Mouse (Mus musculus): ENCODE measurements at regions not wholly inside any gene's neighbourhood (a gene's known extent, or its start where the extent isn't known, plus 50 kb on each side); places are given as distances from the start of the nearest gene placed in this dataset.

DNA sequence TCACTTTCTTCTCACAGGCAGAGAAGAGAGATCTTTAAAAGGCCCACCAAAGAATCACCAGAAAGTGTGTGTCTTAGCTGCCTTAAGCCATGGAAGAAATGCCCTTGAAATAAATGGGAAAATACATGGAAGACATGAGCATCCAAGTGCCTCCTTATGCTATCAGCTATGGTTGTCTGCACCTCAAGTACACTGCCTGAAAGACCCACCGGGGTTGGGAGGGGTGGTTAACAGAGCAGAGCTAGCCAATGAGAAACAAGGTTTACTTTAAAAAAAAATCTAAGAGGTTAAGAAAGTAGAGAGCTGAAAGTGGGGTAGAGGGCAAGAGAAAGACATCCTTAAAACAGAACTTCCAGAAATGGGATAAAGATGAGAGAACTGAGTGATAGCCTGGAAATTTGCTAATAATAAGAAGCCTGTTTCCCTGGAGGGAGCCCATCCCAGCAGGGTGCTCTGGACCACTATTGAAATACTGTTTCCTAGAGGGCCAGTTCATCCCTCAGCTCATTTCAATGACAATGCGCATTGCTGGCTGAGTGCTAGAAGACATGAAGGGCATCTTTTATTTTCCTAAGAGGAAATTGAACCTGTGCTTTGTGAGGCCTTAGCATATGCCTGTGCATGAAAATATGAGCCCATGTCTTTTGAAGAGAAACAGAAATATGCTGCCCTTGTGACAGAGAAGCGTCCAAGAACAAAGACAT is 262.9 kb upstream of the Nt5e start:
- TF ChIP-seq CTCF (IDR thresholded peaks at IDR 0.05; ENCODE audit: control insufficient read depth, insufficient read depth, insufficient read length) (no peak), MYOG (IDR thresholded peaks at IDR 0.05; ENCODE audit: control insufficient read depth, extremely low read depth, insufficient read length) (no peak), MYOD1 (IDR thresholded peaks at IDR 0.05; ENCODE audit: control insufficient read depth, insufficient read length, low read depth) (no peak)

All from C2C12 (cell line).